Mouse (Mus musculus) liver, postnatal 0 days (tissue): ENCODE measurements around the gene Ptn. TPM values are rescaled to one million over a fixed set of nuclear protein-coding genes. Genes with fewer than 3 reads are reported as not detected.

ENCODE experiments used
- ATAC-seq: fragments of 200-750 bp; cut with Nextera tagmentation; 2 replicates; pipeline ENCODE4 v1.8.0; 2017; ENCODE audit warnings: mild to moderate bottlenecking, moderate library complexity
- DNase-seq: peaks from one replicate; pipeline ENCODE4 v3.0.0-alpha.2; 2016
- H3K27ac ChIP-seq: fragments of 300-500 bp; sonication (generic); 2 replicates; pipeline ENCODE4 v1.5.1; 2014; ENCODE audit warnings: antibody characterized with exemption, moderate library complexity, mild to moderate bottlenecking, low read depth
- H3K27me3 ChIP-seq: fragments of 300-500 bp; sonication (generic); 2 replicates; pipeline ENCODE4 v1.6.1; 2014; ENCODE audit warnings: low read length, control low read depth, mixed read lengths; ENCODE audit not compliant: insufficient read depth
- H3K36me3 ChIP-seq: fragments of 300-500 bp; sonication (generic); replicated peaks from 2 replicates; pipeline ENCODE4 v1.6.1; 2014; ENCODE audit warnings: mild to moderate bottlenecking, control low read depth, low read length, moderate library complexity, mixed read lengths; ENCODE audit not compliant: insufficient read depth
- H3K4me1 ChIP-seq: fragments of 300-500 bp; sonication (generic); 2 replicates; pipeline ENCODE4 v1.6.1; 2014; ENCODE audit warnings: antibody characterized with exemption, mild to moderate bottlenecking, control low read depth; ENCODE audit not compliant: insufficient read depth
- H3K4me2 ChIP-seq: fragments of 300-500 bp; sonication (generic); 2 replicates; pipeline ENCODE4 v1.6.1; 2014; ENCODE audit warnings: low read depth, mild to moderate bottlenecking, low read length, moderate library complexity, mixed read lengths
- H3K4me3 ChIP-seq: fragments of 300-500 bp; sonication (generic); 2 replicates; pipeline ENCODE4 v1.5.1; 2014; ENCODE audit warnings: low read depth, low read length
- H3K9ac ChIP-seq: fragments of 300-500 bp; sonication (generic); replicated peaks from 2 replicates; pipeline ENCODE4 v1.6.1; 2014; ENCODE audit warnings: mild to moderate bottlenecking, moderate library complexity
- H3K9me3 ChIP-seq: fragments of 300-500 bp; sonication (generic); 2 replicates; pipeline ENCODE4 v1.6.1; 2016; ENCODE audit warnings: mild to moderate bottlenecking, control low read depth, low read length, mixed read lengths
- CTCF ChIP-seq: sonication (generic); IDR thresholded peaks from 2 replicates; pipeline ENCODE4 v1.5.1; 2016; ENCODE audit warnings: antibody characterized with exemption, low read depth
- EP300 ChIP-seq: IDR thresholded peaks from 2 replicates; pipeline ENCODE4 v1.6.1; 2016; ENCODE audit warnings: antibody characterized with exemption, low read depth, mild to moderate bottlenecking
- WGBS: fragments of 180-500 bp; shearing (Covaris S2); extraction: QIAGEN DNeasy Blood & Tissue Kit; methylation state at CpG from one replicate; pipeline ENCODE4 v1.1.7; 2014; ENCODE audit not compliant: insufficient replicate concordance; 5-methylcytosine and 5-hydroxymethylcytosine counted together
- polyA plus RNA-seq: library from polyadenylated mRNA; unstranded; fragments of >200 nt; fragmentation: Nextera tagmentation; extraction: Ambion mirVana; gene quantifications from 2 replicates; pipeline ENCODE4 v1.2.1, GENCODE M21; 2015

Gene Ptn
- polyA plus RNA-seq, 1 experiment from 2014 or later, result 3.6 TPM

DNA sequence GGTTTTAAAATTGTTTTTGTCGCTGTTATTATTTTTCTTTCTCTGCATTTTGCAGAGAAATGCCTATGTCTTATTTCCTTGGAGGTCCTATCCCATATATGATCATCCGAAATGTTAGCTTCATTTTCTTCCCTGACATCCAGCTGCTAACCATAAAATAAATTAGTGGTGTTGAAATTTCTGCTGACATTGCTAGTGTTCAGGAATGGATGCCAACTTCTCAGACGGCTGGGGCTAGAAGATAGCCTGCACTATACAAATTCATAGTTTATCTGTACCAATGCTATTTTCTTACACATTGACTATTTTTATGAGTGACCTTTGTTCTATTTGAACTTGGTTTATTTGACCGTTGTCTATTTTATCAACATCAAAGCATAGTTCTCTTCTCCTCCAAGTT is 20.8 kb downstream of the Ptn start:
- H3K27me3 ChIP-seq, result no peaks in the 10 kb centered on the region
- no peak for ATAC-seq
- WGBS, result 63% methylated on average over 4 of the region's 4 CpGs

GRCm38 (mm10) chr6:36788576-36789191 is 21.3 kb downstream of the Ptn start:
- H3K27me3 ChIP-seq, result no peaks in the 10 kb centered on the region
- H3K9ac ChIP-seq, result no peak overlapping the region
- H3K4me3 ChIP-seq, result no peak overlapping the region
- no peaks in the 10 kb centered on the region for H3K4me1 ChIP-seq
- WGBS, result 63% methylated on average over 12 of the region's 12 CpGs
- DNase-seq, result no peak
- TF ChIP-seq EP300 (no peak), CTCF (no peak)
- no peaks in the 10 kb centered on the region for H3K36me3 ChIP-seq
- H3K9me3 ChIP-seq, result no peaks in the 10 kb centered on the region
- H3K27ac ChIP-seq, result no peak overlapping the region
- no peak overlapping the region for H3K4me2 ChIP-seq
- no peak for ATAC-seq

More for the DNA sequence above, 20.8 kb downstream of the Ptn start:
- H3K9ac ChIP-seq, result no peak overlapping the region
- no peaks in the 10 kb centered on the region for H3K36me3 ChIP-seq
- H3K4me2 ChIP-seq, result no peak overlapping the region
- no peak overlapping the region for H3K4me3 ChIP-seq
- no peak for DNase-seq
- no peak overlapping the region for H3K27ac ChIP-seq
- TF ChIP-seq CTCF (no peak), EP300 (no peak)
- H3K4me1 ChIP-seq, result no peaks in the 10 kb centered on the region
- no peaks in the 10 kb centered on the region for H3K9me3 ChIP-seq

GRCm38 (mm10) chr6:36784682-36785208 is 25.3 kb downstream of the Ptn start:
- ATAC-seq (no peak), DNase-seq (no peak)
- Histone ChIP-seq H3K27ac (no peak overlapping the region), H3K4me2 (no peak overlapping the region), H3K27me3 (no peaks in the 10 kb centered on the region), H3K4me1 (no peaks in the 10 kb centered on the region), H3K9me3 (no peaks in the 10 kb centered on the region), H3K36me3 (no peaks in the 10 kb centered on the region), H3K4me3 (no peak overlapping the region), H3K9ac (no peak overlapping the region)
- 61% methylated on average over 3 of the region's 3 CpGs for WGBS
- no peak for TF ChIP-seq EP300
- TF ChIP-seq CTCF, result no peak

DNA sequence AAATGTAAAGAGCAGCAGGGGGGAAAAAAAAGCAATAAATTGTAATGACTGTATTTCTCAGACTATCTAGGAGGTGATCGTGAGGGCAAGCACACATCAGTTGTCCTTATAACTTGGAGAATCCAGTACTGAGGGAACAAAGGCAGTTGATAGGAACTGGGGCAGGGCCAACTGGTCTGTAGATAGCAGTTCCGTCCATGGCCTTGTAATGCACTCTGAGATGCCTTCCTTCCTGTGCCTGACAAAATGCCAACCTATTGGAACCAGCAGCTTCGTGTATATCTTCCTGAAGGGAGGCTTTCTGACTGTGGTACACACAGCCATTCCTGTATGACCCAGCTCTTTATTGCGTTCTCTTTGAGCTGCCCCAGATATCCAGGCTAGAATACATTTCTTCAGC is 27.5 kb downstream of the Ptn start:
- 56% methylated on average over 4 of the region's 4 CpGs for WGBS
- Histone ChIP-seq H3K9me3 (no peaks in the 10 kb centered on the region), H3K27ac (no peak overlapping the region), H3K4me1 (no peaks in the 10 kb centered on the region), H3K4me3 (no peak overlapping the region), H3K4me2 (no peak overlapping the region), H3K9ac (no peak overlapping the region), H3K36me3 (no peaks in the 10 kb centered on the region), H3K27me3 (no peaks in the 10 kb centered on the region)
- TF ChIP-seq EP300 (no peak), CTCF (no peak)
- ATAC-seq (no peak), DNase-seq (no peak)

- TF ChIP-seq EP300 (no peak), CTCF (no peak)
- no peak overlapping the region for H3K4me3 ChIP-seq
- H3K9ac ChIP-seq, result no peak overlapping the region
- no peak overlapping the region for H3K4me2 ChIP-seq
- no peak for DNase-seq
- no peaks in the 10 kb centered on the region for H3K4me1 ChIP-seq
- H3K27me3 ChIP-seq, result no peaks in the 10 kb centered on the region
- no peak overlapping the region for H3K27ac ChIP-seq
- H3K36me3 ChIP-seq, result no peaks in the 10 kb centered on the region
- WGBS, result 61% methylated on average over 7 of the region's 7 CpGs
- no peaks in the 10 kb centered on the region for H3K9me3 ChIP-seq
- ATAC-seq, result no peak
Observed at GRCm38 (mm10) chr6:36777567-36778337, 32.3 kb downstream of the Ptn start.

DNA sequence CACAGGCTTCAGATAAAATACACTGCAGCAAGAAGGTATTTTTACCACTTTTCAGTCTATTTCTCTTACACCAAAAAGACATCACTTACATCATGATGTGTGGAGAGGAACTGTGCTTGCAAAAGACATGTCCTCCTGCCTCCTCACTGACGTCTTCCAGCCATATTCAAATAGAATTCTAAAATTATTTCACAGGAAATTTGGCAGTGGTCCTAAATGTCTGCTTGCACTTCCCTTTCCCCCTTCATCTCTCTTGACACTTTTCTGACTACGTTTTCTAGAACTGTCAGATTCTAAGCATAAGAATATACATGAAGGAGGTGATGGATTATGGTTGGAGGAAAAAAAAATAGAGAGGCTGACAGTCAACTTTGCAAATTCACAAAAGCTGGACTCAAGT is 33.0 kb downstream of the Ptn start:
- ATAC-seq, result no peak
- no peak for DNase-seq
- no peaks in the 10 kb centered on the region for H3K4me1 ChIP-seq
- no peak for TF ChIP-seq CTCF
- TF ChIP-seq EP300, result no peak
- H3K4me2 ChIP-seq, result no peak overlapping the region
- no peak overlapping the region for H3K4me3 ChIP-seq
- no peaks in the 10 kb centered on the region for H3K36me3 ChIP-seq
- no peaks in the 10 kb centered on the region for H3K27me3 ChIP-seq
- WGBS, result 14% methylated on average over 2 of the region's 2 CpGs
- H3K27ac ChIP-seq, result no peak overlapping the region
- H3K9ac ChIP-seq, result no peak overlapping the region
- no peaks in the 10 kb centered on the region for H3K9me3 ChIP-seq
